8 mouse cellular contexts compared by ENCODE assay signal in genomic region chr4:125282154-125282973, GRCm38 (mm10).
DNase-seq lines count a peak whose midpoint lies in the region; ATAC-seq and TF ChIP-seq lines count a peak whose summit lies in the region.

No protein-coding gene starts in this region.

- peak; percentile 60 for ATAC-seq in embryonic facial prominence, embryonic 13.5 days (ENCODE audit: insufficient number of reproducible peaks, insufficient read depth, low FRiP score, low TSS enrichment, low read depth)
- peak; percentile 29; the same call in 1 of the 2 replicates for ATAC-seq in heart, embryonic 12.5 days (ENCODE audit: insufficient number of reproducible peaks, low FRiP score)
- ATAC-seq in limb, embryonic 15.5 days (ENCODE audit: insufficient number of reproducible peaks, low FRiP score, low TSS enrichment, low read depth): no peak

- H3K27me3 ChIP-seq in E14TG2a.4 (ENCODE audit: insufficient read depth, low read length): peaks cover 79% of the 10 kb centered on the region
- peaks cover 31% of the 10 kb centered on the region for H3K27me3 ChIP-seq in embryonic facial prominence, embryonic 13.5 days
- peaks cover 34% of the 10 kb centered on the region for H3K27me3 ChIP-seq in heart, embryonic 12.5 days (replicated peaks)
- H3K27me3 ChIP-seq in limb, embryonic 15.5 days: peaks cover 32% of the 10 kb centered on the region

- TF ChIP-seq CTCF in E14TG2a.4 (conservative IDR thresholded peaks at IDR 0.05; ENCODE audit: low read length): no peak

- peak; percentile 54 for DNase-seq in adrenal gland, postnatal 25 days
- peak; percentile 13 for DNase-seq in kidney, postnatal 14 days
- DNase-seq in right cerebral cortex, postnatal 14 days: peak; percentile 57
- DNase-seq in c-Kit-positive CD71-positive TER-119-positive erythroid progenitor cells, embryonic 14.5 days (ENCODE audit: low spot score): no peak

- no peak overlapping the region for H3K27ac ChIP-seq in embryonic facial prominence, embryonic 13.5 days
- H3K27ac ChIP-seq in heart, embryonic 12.5 days (ENCODE audit: poor library complexity, severe bottlenecking): no peak overlapping the region
- H3K27ac ChIP-seq in limb, embryonic 15.5 days: peak overlapping the region; percentile 61; the same call in 1 of the 2 replicates

- no peak overlapping the region; the same call in 1 of the 2 replicates for H3K9ac ChIP-seq in embryonic facial prominence, embryonic 13.5 days
- H3K9ac ChIP-seq in heart, embryonic 12.5 days: no peak overlapping the region
- H3K9ac ChIP-seq in limb, embryonic 15.5 days: no peak overlapping the region

- peak overlapping the region; percentile 49 for H3K4me3 ChIP-seq in E14TG2a.4 (replicated peaks; ENCODE audit: low read length)
- H3K4me3 ChIP-seq in embryonic facial prominence, embryonic 13.5 days: peak overlapping the region; percentile 23
- H3K4me3 ChIP-seq in heart, embryonic 12.5 days: no peak overlapping the region
- no peak overlapping the region for H3K4me3 ChIP-seq in limb, embryonic 15.5 days

- peaks cover 31% of the 10 kb centered on the region for H3K4me1 ChIP-seq in E14TG2a.4 (replicated peaks; ENCODE audit: low read depth, low read length)
- H3K4me1 ChIP-seq in embryonic facial prominence, embryonic 13.5 days: peaks cover 9% of the 10 kb centered on the region; the same call in 1 of the 2 replicates
- peaks cover 9% of the 10 kb centered on the region; the same call in 1 of the 2 replicates for H3K4me1 ChIP-seq in heart, embryonic 12.5 days (replicated peaks)
- H3K4me1 ChIP-seq in limb, embryonic 15.5 days: no peaks in the 10 kb centered on the region

- WGBS in embryonic facial prominence, embryonic 13.5 days: 9% methylated on average over 21 of the region's 21 CpGs
- 10% methylated on average over 21 of the region's 21 CpGs for WGBS in heart, embryonic 12.5 days
- WGBS in limb, embryonic 15.5 days: 10% methylated on average over 21 of the region's 21 CpGs

- no peaks in the 10 kb centered on the region for H3K36me3 ChIP-seq in E14TG2a.4 (ENCODE audit: insufficient read depth, low read length)
- no peaks in the 10 kb centered on the region for H3K36me3 ChIP-seq in embryonic facial prominence, embryonic 13.5 days
- H3K36me3 ChIP-seq in heart, embryonic 12.5 days: no peaks in the 10 kb centered on the region
- no peaks in the 10 kb centered on the region for H3K36me3 ChIP-seq in limb, embryonic 15.5 days

- peak overlapping the region; percentile 54 for H3K4me2 ChIP-seq in embryonic facial prominence, embryonic 13.5 days
- peak overlapping the region; percentile 48 for H3K4me2 ChIP-seq in heart, embryonic 12.5 days
- no peak overlapping the region for H3K4me2 ChIP-seq in limb, embryonic 15.5 days

- H3K9me3 ChIP-seq in E14TG2a.4 (ENCODE audit: low read length): no peaks in the 10 kb centered on the region
- no peaks in the 10 kb centered on the region for H3K9me3 ChIP-seq in embryonic facial prominence, embryonic 13.5 days
- no peaks in the 10 kb centered on the region for H3K9me3 ChIP-seq in heart, embryonic 12.5 days (replicated peaks)
- H3K9me3 ChIP-seq in limb, embryonic 15.5 days: no peaks in the 10 kb centered on the region

Comparison
In these comparisons a context has a peak if more than half of its experiments do, and no peak if none do; other contexts are left out.
1. H3K4me3 ChIP-seq: peak in E14TG2a.4 (single experiment) and embryonic facial prominence, embryonic 13.5 days (single experiment); none in heart, embryonic 12.5 days (single experiment) and limb, embryonic 15.5 days (single experiment).